Mouse (Mus musculus) kidney, postnatal 10 days (tissue): Measurements from ENCODE around the gene Cyp27b1.
A peak's percentile ranks its signal among the peaks of the same experiment; 100 is the strongest.
"Not testable (repeated sequence)": the region's sequence is repeated elsewhere in the genome, so short reads cannot be mapped to it uniquely, and the experiment has no call there.

Source experiments
- DNase-seq: peaks from one replicate; pipeline ENCODE4 v3.0.0; 2021; ENCODE audit warnings: mixed read lengths

The Cyp27b1 gene

GRCm38 (mm10) chr10:127050119-127050474 lies 2.0 kb downstream of the Cyp27b1 start:
- no peak for DNase-seq

GRCm38 (mm10) chr10:127054646-127055045 lies 6.6 kb downstream of the Cyp27b1 start:
- DNase-seq = peak; percentile 57

GRCm38 (mm10) chr10:127055406-127055805 lies 7.4 kb downstream of the Cyp27b1 start:
- no peak for DNase-seq

- no peak for DNase-seq
Measured at GRCm38 (mm10) chr10:127056490-127056889, 8.4 kb downstream of the Cyp27b1 start.

- peak; percentile 88 for DNase-seq
Measured at GRCm38 (mm10) chr10:127058161-127058560, 10.1 kb downstream of the Cyp27b1 start.

- DNase-seq = no peak
Measured at GRCm38 (mm10) chr10:127058708-127059107, 10.7 kb downstream of the Cyp27b1 start.

- DNase-seq = peak; percentile 57
Measured at GRCm38 (mm10) chr10:127059174-127059967, 11.3 kb downstream of the Cyp27b1 start.

- peak; percentile 85 for DNase-seq
Measured at GRCm38 (mm10) chr10:127059968-127060916, 12.2 kb downstream of the Cyp27b1 start, which contains the start of gene March9. Gene March9, minus strand, starts transcription at chr10:127060184.

- no peak for DNase-seq
Measured at GRCm38 (mm10) chr10:127061085-127061484, 13.0 kb downstream of the Cyp27b1 start.

- DNase-seq = no peak
Measured at GRCm38 (mm10) chr10:127061513-127061912, 13.5 kb downstream of the Cyp27b1 start.

GRCm38 (mm10) chr10:127062101-127062500 lies 14.1 kb downstream of the Cyp27b1 start:
- not testable (repeated sequence) for DNase-seq

- DNase-seq = no peak
Measured at GRCm38 (mm10) chr10:127062503-127062902, 14.5 kb downstream of the Cyp27b1 start.

- peak; percentile 100 for DNase-seq
Measured at GRCm38 (mm10) chr10:127063239-127063872, 15.3 kb downstream of the Cyp27b1 start, which contains the start of gene Cdk4. Gene Cdk4, plus strand, starts transcription at chr10:127063534.

GRCm38 (mm10) chr10:127063913-127064870 lies 16.1 kb downstream of the Cyp27b1 start:
- peak; percentile 42 for DNase-seq

GRCm38 (mm10) chr10:127065981-127066380 lies 17.9 kb downstream of the Cyp27b1 start:
- DNase-seq = no peak

GRCm38 (mm10) chr10:127066519-127067018 lies 18.5 kb downstream of the Cyp27b1 start:
- DNase-seq = no peak

- DNase-seq = no peak
Measured at GRCm38 (mm10) chr10:127068360-127069038, 20.4 kb downstream of the Cyp27b1 start.

GRCm38 (mm10) chr10:127069281-127070189 lies 21.5 kb downstream of the Cyp27b1 start:
- no peak for DNase-seq

GRCm38 (mm10) chr10:127070190-127071121 lies 22.4 kb downstream of the Cyp27b1 start, which contains the start of gene Tspan31:
Gene Tspan31, minus strand, starts transcription at chr10:127070264.
- DNase-seq = peak; percentile 94
